Mouse (Mus musculus) thymus, adult 2 months (tissue): Measurements from ENCODE around the gene Iqcf3. TPM values are rescaled to one million over a fixed set of nuclear protein-coding genes. Genes with fewer than 3 reads are reported as not detected.

Experiments used
- DNase-seq: peaks from one replicate; pipeline ENCODE4 v3.0.0; 2021
- H3K27ac ChIP-seq: fragments of 200-500 bp; 2 replicates; pipeline ENCODE4 v1.5.1; 2012; ENCODE audit warnings: low read length, control low read depth; ENCODE audit not compliant: control insufficient read depth, insufficient read depth
- H3K27me3 ChIP-seq: fragments of 200-500 bp; 2 replicates; pipeline ENCODE4 v1.6.1; 2012; ENCODE audit warnings: mild to moderate bottlenecking, low read length, moderate library complexity, mixed read lengths; ENCODE audit not compliant: control insufficient read depth, insufficient read depth
- H3K36me3 ChIP-seq: fragments of 200-500 bp; 2 replicates; pipeline ENCODE4 v1.6.1; 2012; ENCODE audit warnings: mild to moderate bottlenecking, low read length, moderate library complexity; ENCODE audit not compliant: control insufficient read depth, insufficient read depth
- H3K4me1 ChIP-seq: fragments of 200-500 bp; replicated peaks from 2 replicates; pipeline ENCODE4 v1.6.1; 2012; ENCODE audit warnings: low read length; ENCODE audit not compliant: control insufficient read depth, insufficient read depth
- H3K4me3 ChIP-seq: fragments of 200-500 bp; 2 replicates; pipeline ENCODE4 v1.5.1; 2012; ENCODE audit warnings: mild to moderate bottlenecking, low read length, control low read depth, moderate library complexity; ENCODE audit not compliant: control insufficient read depth, insufficient read depth
- CTCF ChIP-seq: fragments of 200-500 bp; IDR thresholded peaks from 2 replicates; pipeline ENCODE4 v1.5.1; 2012; ENCODE audit warnings: mild to moderate bottlenecking, control low read depth, low read length, moderate library complexity, borderline replicate concordance; ENCODE audit not compliant: control insufficient read depth, poor library complexity, insufficient read depth; ENCODE audit errors: extremely low read depth
- POLR2A ChIP-seq: fragments of 200-500 bp; IDR thresholded peaks from 2 replicates; pipeline ENCODE4 v1.6.1; 2012; ENCODE audit warnings: mild to moderate bottlenecking, low read length, control low read depth, moderate library complexity; ENCODE audit not compliant: control insufficient read depth, poor library complexity, insufficient read depth; ENCODE audit errors: extremely low read depth
- WGBS: fragments of 180-500 bp; shearing (Covaris S2); methylation state at CpG from one replicate; pipeline ENCODE4 v1.1.7; 2018; 5-methylcytosine and 5-hydroxymethylcytosine counted together
- polyA plus RNA-seq: library from polyadenylated mRNA; depleted of rRNA; stranded (reverse); fragments of >200 nt; gene quantifications from 2 replicates; pipeline ENCODE4 v1.2.3, GENCODE M21; 2012

The Iqcf3 gene
- polyA plus RNA-seq, 1 experiment = 0.18 TPM

GRCm38 (mm10) chr9:106467746-106468145, 93.7 kb downstream of the Iqcf3 start:
- WGBS = 95% methylated on average over 7 of the region's 7 CpGs
- Histone ChIP-seq H3K4me1 (peaks cover 14% of the 10 kb centered on the region), H3K27me3 (peaks cover 9% of the 10 kb centered on the region; the same call in 1 of the 2 replicates), H3K4me3 (no peak overlapping the region), H3K27ac (no peak overlapping the region), H3K36me3 (no peaks in the 10 kb centered on the region)
- no peak for TF ChIP-seq CTCF
- no peak for TF ChIP-seq POLR2A
- DNase-seq = no peak

GRCm38 (mm10) chr9:106466721-106467120, 94.7 kb downstream of the Iqcf3 start:
- 94% methylated on average over 6 of the region's 6 CpGs for WGBS
- no peak for DNase-seq
- no peaks in the 10 kb centered on the region for H3K36me3 ChIP-seq
- no peak for TF ChIP-seq POLR2A
- no peak for TF ChIP-seq CTCF
- H3K27me3 ChIP-seq = peaks cover 9% of the 10 kb centered on the region; the same call in 1 of the 2 replicates
- no peak overlapping the region for H3K27ac ChIP-seq
- peaks cover 14% of the 10 kb centered on the region for H3K4me1 ChIP-seq
- no peak overlapping the region for H3K4me3 ChIP-seq

- H3K4me3 ChIP-seq = peak within 1 kb of the TSS; percentile 36
- no peak for DNase-seq
- 28% methylated on average over 26 of the region's 26 CpGs for WGBS
- no peak for TF ChIP-seq CTCF
- no peak for TF ChIP-seq POLR2A
- no peak within 1 kb of the TSS for H3K27ac ChIP-seq
- no peaks in the 10 kb centered on the region for H3K36me3 ChIP-seq
- peaks cover 14% of the 10 kb centered on the region for H3K4me1 ChIP-seq
- H3K27me3 ChIP-seq = peaks cover 9% of the 10 kb centered on the region; the same call in 1 of the 2 replicates
These were observed 95.7 kb downstream of the Iqcf3 start, which contains the start of gene Gpr62 for GRCm38 (mm10) chr9:106465571-106466200. Gene Gpr62, minus strand, starts transcription at chr9:106465938.

GRCm38 (mm10) chr9:106464751-106465541, 96.5 kb downstream of the Iqcf3 start:
- H3K27ac ChIP-seq = no peak overlapping the region
- DNase-seq = no peak
- WGBS = 2% methylated on average over 98 of the region's 99 CpGs
- peak overlapping the region; percentile 36 for H3K4me3 ChIP-seq
- TF ChIP-seq POLR2A (no peak), CTCF (no peak)
- peaks cover 14% of the 10 kb centered on the region for H3K4me1 ChIP-seq
- H3K27me3 ChIP-seq = peaks cover 9% of the 10 kb centered on the region; the same call in 1 of the 2 replicates
- no peaks in the 10 kb centered on the region for H3K36me3 ChIP-seq

GRCm38 (mm10) chr9:106463122-106464063, 98.0 kb downstream of the Iqcf3 start:
- H3K4me1 ChIP-seq = peaks cover 9% of the 10 kb centered on the region; the same call in 1 of the 2 replicates
- 96% methylated on average over 21 of the region's 21 CpGs for WGBS

DNA sequence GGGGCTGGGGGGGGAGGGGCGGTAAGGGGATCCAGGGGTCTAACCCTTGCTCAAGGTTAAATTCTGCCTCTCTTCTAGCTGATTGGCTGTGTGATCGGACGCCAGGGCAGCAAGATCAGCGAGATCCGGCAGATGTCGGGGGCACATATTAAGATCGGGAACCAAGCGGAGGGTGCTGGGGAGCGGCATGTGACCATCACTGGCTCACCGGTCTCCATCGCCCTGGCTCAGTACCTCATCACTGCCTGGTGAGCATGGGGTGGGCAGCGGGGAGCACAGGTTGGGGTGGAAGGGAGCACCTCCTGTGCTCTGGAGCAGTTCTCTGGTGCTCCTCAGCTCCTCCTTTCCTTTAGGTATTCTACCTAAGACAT, 99.0 kb downstream of the Iqcf3 start:
- Histone ChIP-seq H3K36me3 (no peaks in the 10 kb centered on the region), H3K27ac (no peak overlapping the region), H3K27me3 (peaks cover 9% of the 10 kb centered on the region; the same call in 1 of the 2 replicates), H3K4me1 (peaks cover 9% of the 10 kb centered on the region; the same call in 1 of the 2 replicates), H3K4me3 (no peak overlapping the region)
- DNase-seq = no peak
- TF ChIP-seq CTCF (no peak), POLR2A (no peak)
- WGBS = 99% methylated on average over 12 of the region's 12 CpGs

More at GRCm38 (mm10) chr9:106463122-106464063, 98.0 kb downstream of the Iqcf3 start:
- Histone ChIP-seq H3K36me3 (no peaks in the 10 kb centered on the region), H3K27me3 (peaks cover 9% of the 10 kb centered on the region; the same call in 1 of the 2 replicates), H3K27ac (no peak overlapping the region), H3K4me3 (no peak overlapping the region)
- no peak for DNase-seq
- TF ChIP-seq CTCF (no peak), POLR2A (no peak)
